8 mouse cellular contexts compared by ENCODE assay signal in genomic region chr12:36207072-36207799, GRCm38 (mm10). TPM values are rescaled to one million over a fixed set of nuclear protein-coding genes. Genes with fewer than 3 reads are reported as not detected.
DNase-seq lines count a peak whose midpoint lies in the region; ATAC-seq lines count a peak whose summit lies in the region.

No protein-coding gene starts in this region.

- H3K4me2 ChIP-seq in limb, embryonic 11.5 days (ENCODE audit: low read depth, severe bottlenecking) = no peak overlapping the region

- DNase-seq in 3T3-L1 (ENCODE audit: low read depth, low spot score) = peak; percentile 65
- DNase-seq in adrenal gland, adult (ENCODE audit: inconsistent age in 2 of 2, low spot score in 1 of 2) = peak; percentile 60 to 82
- peak; percentile 57 for DNase-seq in embryonic facial prominence, embryonic 10.5 days (ENCODE audit: low spot score)
- peak; percentile 54 to 67 for DNase-seq in heart, adult 9 months (ENCODE audit: low spot score in 2 of 2)
- DNase-seq in kidney, adult 18-20 months = peak; percentile 30
- DNase-seq in limb, embryonic 11.5 days (ENCODE audit: low spot score) = peak; percentile 37
- DNase-seq in neural tube, embryonic 10.5 days (ENCODE audit: extremely low spot score, low spot score) = peak; percentile 54
- peak; percentile 15 for DNase-seq in testis, postnatal 14 days (ENCODE audit: low spot score)

- H3K4me1 ChIP-seq in embryonic facial prominence, embryonic 10.5 days = peaks cover 6% of the 10 kb centered on the region
- H3K4me1 ChIP-seq in limb, embryonic 11.5 days (ENCODE audit: control insufficient read depth, insufficient read depth, low read length) = 0 out of 2 replicates have a peak, but pooled peaks cover 3% of the 10 kb centered on the region

- WGBS in embryonic facial prominence, embryonic 10.5 days = 76% methylated on average over 9 of the region's 9 CpGs
- 63% methylated on average over 9 of the region's 9 CpGs for WGBS in limb, embryonic 11.5 days

- ATAC-seq in limb, embryonic 11.5 days (ENCODE audit: insufficient number of reproducible peaks, low FRiP score, low TSS enrichment, low read depth) = no peak

- no peak overlapping the region for H3K27ac ChIP-seq in embryonic facial prominence, embryonic 10.5 days (replicated peaks)
- H3K27ac ChIP-seq in limb, embryonic 11.5 days (replicated peaks; ENCODE audit: low read depth, low read length) = no peak overlapping the region

- H3K36me3 ChIP-seq in embryonic facial prominence, embryonic 10.5 days (replicated peaks) = no peaks in the 10 kb centered on the region
- no peaks in the 10 kb centered on the region for H3K36me3 ChIP-seq in limb, embryonic 11.5 days (ENCODE audit: control insufficient read depth, insufficient read depth, low read length)

- H3K27me3 ChIP-seq in embryonic facial prominence, embryonic 10.5 days (replicated peaks; ENCODE audit: low read depth, poor library complexity, severe bottlenecking) = no peaks in the 10 kb centered on the region
- H3K27me3 ChIP-seq in limb, embryonic 11.5 days (ENCODE audit: control insufficient read depth, insufficient read depth, low read length) = no peaks in the 10 kb centered on the region

- no peak overlapping the region for H3K9ac ChIP-seq in limb, embryonic 11.5 days (ENCODE audit: low read length)

- no peaks in the 10 kb centered on the region for H3K9me3 ChIP-seq in embryonic facial prominence, embryonic 10.5 days
- H3K9me3 ChIP-seq in limb, embryonic 11.5 days (ENCODE audit: control insufficient read depth, low read length) = no peaks in the 10 kb centered on the region

- H3K4me3 ChIP-seq in embryonic facial prominence, embryonic 10.5 days = no peak overlapping the region
- H3K4me3 ChIP-seq in limb, embryonic 11.5 days (ENCODE audit: low read depth, low read length) = no peak overlapping the region

RNA-seq across cellular contexts. Expression of gene Lrrc72, which starts 46.0 kb away (rescaled TPM):
- not detected in 2 replicates for polyA plus RNA-seq in embryonic facial prominence, embryonic 10.5 days (2016; fragmentation: Nextera tagmentation; extraction: Ambion mirVana)
- polyA plus RNA-seq in limb, embryonic 11.5 days (2014; fragmentation: Nextera tagmentation; extraction: Ambion mirVana) = not detected in 2 replicates

RNA-seq across cellular contexts. Expression of gene Bzw2, which starts 49.4 kb away (rescaled TPM):
- polyA plus RNA-seq in embryonic facial prominence, embryonic 10.5 days (2016; fragmentation: Nextera tagmentation; extraction: Ambion mirVana) = 301 and 303 TPM in 2 replicates
- 312 and 328 TPM in 2 replicates for polyA plus RNA-seq in limb, embryonic 11.5 days (2014; fragmentation: Nextera tagmentation; extraction: Ambion mirVana)

RNA-seq across cellular contexts. Expression of gene Ankmy2, which starts 50.3 kb away (rescaled TPM):
- 22.6 and 25.7 TPM in 2 replicates for polyA plus RNA-seq in embryonic facial prominence, embryonic 10.5 days (2016; fragmentation: Nextera tagmentation; extraction: Ambion mirVana)
- 28.1 and 28.5 TPM in 2 replicates for polyA plus RNA-seq in limb, embryonic 11.5 days (2014; fragmentation: Nextera tagmentation; extraction: Ambion mirVana)

Comparison
In these comparisons a context has a peak if more than half of its experiments do, and no peak if none do; other contexts are left out.
1. DNase-seq: peak in every context shown above with its lines; median percentile 71 in adrenal gland, adult; 65 in 3T3-L1; 60 in heart, adult 9 months; 57 in embryonic facial prominence, embryonic 10.5 days; 54 in neural tube, embryonic 10.5 days; 37 in limb, embryonic 11.5 days; 30 in kidney, adult 18-20 months; 15 in testis, postnatal 14 days.